Mouse (Mus musculus) erythroblast, embryonic 14.5 days (primary cell): ENCODE measurements around the gene Btnl1. TPM values are rescaled to one million over a fixed set of nuclear protein-coding genes. Genes with fewer than 3 reads are reported as not detected.

Experiments
- H3K27me3 ChIP-seq: 2 replicates; pipeline ENCODE4 v1.6.1; 2012; ENCODE audit warnings: inconsistent platforms; ENCODE audit not compliant: control insufficient read depth
- H3K36me3 ChIP-seq: 2 replicates; pipeline ENCODE4 v1.6.1; 2012; ENCODE audit warnings: mild to moderate bottlenecking, inconsistent platforms; ENCODE audit not compliant: control insufficient read depth
- H3K4me1 ChIP-seq: 2 replicates; pipeline ENCODE4 v1.6.1; 2012; ENCODE audit warnings: inconsistent platforms; ENCODE audit not compliant: control insufficient read depth
- H3K4me3 ChIP-seq: replicated peaks from 2 replicates; pipeline ENCODE3; 2012; ENCODE audit warnings: moderate library complexity, mild to moderate bottlenecking, inconsistent platforms
- H3K9me3 ChIP-seq: 2 replicates; pipeline ENCODE4 v1.6.1; 2012; ENCODE audit warnings: low read length, inconsistent platforms, mixed read lengths; ENCODE audit not compliant: control insufficient read depth
- GATA1 ChIP-seq: IDR thresholded peaks from 2 replicates; pipeline ENCODE4 v1.6.1; 2012; ENCODE audit warnings: low read length, inconsistent platforms, mixed read lengths
- TAL1 ChIP-seq: IDR thresholded peaks from 3 replicates; pipeline ENCODE4 v1.6.1; 2012; ENCODE audit warnings: low read length, inconsistent platforms, mixed read lengths
- polyA plus RNA-seq: library from polyadenylated mRNA; stranded (reverse); fragments of >175 nt; gene quantifications from 2 replicates; pipeline ENCODE4 v1.2.3, GENCODE M21; 2012

The Btnl1 gene
- polyA plus RNA-seq = not detected in 2 replicates

GRCm38 (mm10) chr17:34376847-34377246 lies at the start of gene Btnl1:
Gene Btnl1, plus strand, starts transcription at chr17:34377132.
- H3K4me1 ChIP-seq = no peaks in the 10 kb centered on the region
- H3K36me3 ChIP-seq = no peaks in the 10 kb centered on the region
- TF ChIP-seq GATA1 (no peak), TAL1 (no peak)
- H3K4me3 ChIP-seq = no peak within 1 kb of the TSS
- H3K27me3 ChIP-seq = peaks cover 2% of the 10 kb centered on the region; the same call in 1 of the 2 replicates
- peaks cover 2% of the 10 kb centered on the region; the same call in 1 of the 2 replicates for H3K9me3 ChIP-seq

GRCm38 (mm10) chr17:34329807-34330206 lies 47.1 kb upstream of the Btnl1 start:
- no peak for TF ChIP-seq TAL1
- Histone ChIP-seq H3K9me3 (no peaks in the 10 kb centered on the region), H3K27me3 (no peaks in the 10 kb centered on the region), H3K4me3 (no peak overlapping the region), H3K4me1 (no peaks in the 10 kb centered on the region), H3K36me3 (no peaks in the 10 kb centered on the region)

- Histone ChIP-seq H3K36me3 (no peaks in the 10 kb centered on the region), H3K4me1 (no peaks in the 10 kb centered on the region), H3K4me3 (no peak overlapping the region), H3K27me3 (no peaks in the 10 kb centered on the region), H3K9me3 (no peaks in the 10 kb centered on the region)
- no peak for TF ChIP-seq TAL1
- no peak for TF ChIP-seq GATA1
Observed at GRCm38 (mm10) chr17:34331200-34331599, 45.7 kb upstream of the Btnl1 start.

GRCm38 (mm10) chr17:34340619-34341402 lies 36.1 kb upstream of the Btnl1 start:
- TF ChIP-seq TAL1 (no peak), GATA1 (no peak)
- no peak overlapping the region for H3K4me3 ChIP-seq
- H3K9me3 ChIP-seq = no peaks in the 10 kb centered on the region
- no peaks in the 10 kb centered on the region for H3K4me1 ChIP-seq
- no peaks in the 10 kb centered on the region for H3K36me3 ChIP-seq
- no peaks in the 10 kb centered on the region for H3K27me3 ChIP-seq

GRCm38 (mm10) chr17:34344882-34345281 lies 32.0 kb upstream of the Btnl1 start:
- Histone ChIP-seq H3K9me3 (no peaks in the 10 kb centered on the region), H3K4me1 (no peaks in the 10 kb centered on the region), H3K36me3 (no peaks in the 10 kb centered on the region), H3K4me3 (no peak overlapping the region), H3K27me3 (no peaks in the 10 kb centered on the region)
- TF ChIP-seq GATA1 (no peak), TAL1 (no peak)

- no peak for TF ChIP-seq TAL1
- no peak for TF ChIP-seq GATA1
- Histone ChIP-seq H3K27me3 (no peaks in the 10 kb centered on the region), H3K36me3 (no peaks in the 10 kb centered on the region), H3K9me3 (no peaks in the 10 kb centered on the region), H3K4me3 (no peak overlapping the region), H3K4me1 (no peaks in the 10 kb centered on the region)
Observed at GRCm38 (mm10) chr17:34345486-34345885, 31.4 kb upstream of the Btnl1 start.

- Histone ChIP-seq H3K4me1 (no peaks in the 10 kb centered on the region), H3K4me3 (no peak overlapping the region), H3K9me3 (no peaks in the 10 kb centered on the region), H3K36me3 (no peaks in the 10 kb centered on the region), H3K27me3 (no peaks in the 10 kb centered on the region)
- TF ChIP-seq TAL1 (no peak), GATA1 (no peak)
Observed at GRCm38 (mm10) chr17:34346041-34346440, 30.9 kb upstream of the Btnl1 start.

GRCm38 (mm10) chr17:34347606-34348308 lies 29.2 kb upstream of the Btnl1 start:
- Histone ChIP-seq H3K27me3 (no peaks in the 10 kb centered on the region), H3K9me3 (no peaks in the 10 kb centered on the region), H3K36me3 (no peaks in the 10 kb centered on the region), H3K4me3 (no peak overlapping the region), H3K4me1 (no peaks in the 10 kb centered on the region)
- no peak for TF ChIP-seq GATA1
- no peak for TF ChIP-seq TAL1

- Histone ChIP-seq H3K36me3 (no peaks in the 10 kb centered on the region), H3K4me1 (no peaks in the 10 kb centered on the region), H3K27me3 (no peaks in the 10 kb centered on the region), H3K9me3 (no peaks in the 10 kb centered on the region), H3K4me3 (no peak overlapping the region)
- TF ChIP-seq TAL1 (no peak), GATA1 (no peak)
Observed at GRCm38 (mm10) chr17:34349429-34349828, 27.5 kb upstream of the Btnl1 start.
